ENCODE assay signal across 32 mouse cellular contexts in the genomic region with DNA sequence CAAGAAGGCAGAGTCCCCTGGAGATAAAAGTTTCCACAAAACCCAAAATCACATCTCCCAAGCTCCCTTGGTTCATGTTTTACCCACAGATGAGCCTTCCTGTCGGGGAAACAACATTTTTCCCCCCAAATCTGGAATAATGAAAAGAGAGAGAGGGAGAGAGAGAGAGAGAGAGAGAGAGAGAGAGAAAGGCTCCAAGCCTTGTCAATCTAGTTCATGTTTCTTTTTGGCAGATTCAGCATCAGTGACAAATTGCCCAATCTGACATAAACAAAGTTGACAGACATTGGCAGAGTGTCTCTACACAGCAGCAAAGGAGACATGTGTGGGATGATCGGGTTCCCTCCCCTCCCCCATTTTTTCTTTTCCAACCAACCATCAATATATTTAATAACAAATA. TPM values are rescaled to one million over a fixed set of nuclear protein-coding genes. Genes with fewer than 3 reads are reported as not detected.
DNase-seq lines count a peak whose midpoint lies in the region; ATAC-seq and TF ChIP-seq lines count a peak whose summit lies in the region.
"Had no signal": no experiment of that assay in that cellular context is flagged by ENCODE, and none has a peak within 500 bp of the region (broad histone marks: within the 10 kb centered on the region; RNA-seq: fewer than 3 reads in every experiment).

No protein-coding gene starts in this region.

- no peak for ATAC-seq in heart, embryonic 11.5 days (replicated peaks; ENCODE audit: insufficient number of reproducible peaks, low FRiP score, low TSS enrichment)
- ATAC-seq: forebrain, embryonic 16.5 days; hindbrain, embryonic 16.5 days; intestine, embryonic 15.5 days had no signal

- H3K36me3 ChIP-seq in heart, embryonic 11.5 days (ENCODE audit: control insufficient read depth, insufficient read depth, low read length): no peaks in the 10 kb centered on the region
- H3K36me3 ChIP-seq: embryonic facial prominence, embryonic 10.5 days; embryonic facial prominence, embryonic 13.5 days; forebrain, embryonic 12.5 days; heart, embryonic 12.5 days; heart, embryonic 15.5 days; hindbrain, embryonic 10.5 days; hindbrain, embryonic 13.5 days; intestine, embryonic 15.5 days had no signal

- DNase-seq in cerebellum, postnatal 10 days: peak; percentile 77 to 78
- no peak for DNase-seq in cerebellum, postnatal 36 days
- peak in 1 of 2 experiments; percentile 49 for DNase-seq in layer of hippocampus, adult 2 months (ENCODE audit: low spot score in 2 of 2)
- no peak for DNase-seq in layer of hippocampus, postnatal 25 days (ENCODE audit: extremely low spot score in 1 of 2, low spot score in 1 of 2)
- DNase-seq in 416B (ENCODE audit: low read depth): peak; percentile 52
- DNase-seq in Muller cell, postnatal 12 days (ENCODE audit: inconsistent ontology term): peak; percentile 53
- no peak for DNase-seq in c-Kit-positive CD71-positive TER-119-positive erythroid progenitor cells, embryonic 14.5 days (ENCODE audit: low spot score)
- DNase-seq: adrenal gland, adult 8-10 months; adrenal gland, postnatal 25 days; B cell, adult 2 months; cerebellum, adult 11-12 months; cerebellum, adult 8-10 months; cerebellum, postnatal 25 days; embryo, embryonic 11 days; gastrocnemius, adult 2 months; gastrocnemius, postnatal 14 days; heart, adult 11 months; heart, postnatal 10 days; heart, postnatal 36 days; kidney, adult 11 months had no signal

- peak overlapping the region; percentile 97; the same call in 1 of the 2 replicates for H3K27ac ChIP-seq in layer of hippocampus, adult 2 months
- no peak overlapping the region for H3K27ac ChIP-seq in heart, embryonic 11.5 days (ENCODE audit: low read depth, low read length)
- H3K27ac ChIP-seq: embryonic facial prominence, embryonic 10.5 days; embryonic facial prominence, embryonic 13.5 days; forebrain, embryonic 12.5 days; gastrocnemius, adult 2 months; heart, embryonic 15.5 days; hindbrain, embryonic 10.5 days; hindbrain, embryonic 13.5 days; intestine, embryonic 15.5 days had no signal

- no peak overlapping the region for H3K4me3 ChIP-seq in layer of hippocampus, adult 2 months
- H3K4me3 ChIP-seq in heart, embryonic 11.5 days (ENCODE audit: low read depth, low read length): no peak overlapping the region
- H3K4me3 ChIP-seq: embryonic facial prominence, embryonic 10.5 days; embryonic facial prominence, embryonic 13.5 days; erythroblast, embryonic 14.5 days; forebrain, embryonic 12.5 days; gastrocnemius, adult 2 months; heart, embryonic 12.5 days; heart, embryonic 15.5 days; hindbrain, embryonic 10.5 days; hindbrain, embryonic 13.5 days; intestine, embryonic 15.5 days had no signal

- H3K9me3 ChIP-seq in heart, embryonic 11.5 days (replicated peaks; ENCODE audit: control insufficient read depth, low read length): no peaks in the 10 kb centered on the region
- H3K9me3 ChIP-seq: embryonic facial prominence, embryonic 10.5 days; embryonic facial prominence, embryonic 13.5 days; forebrain, embryonic 12.5 days; heart, embryonic 12.5 days; heart, embryonic 15.5 days; hindbrain, embryonic 10.5 days; hindbrain, embryonic 13.5 days; intestine, embryonic 15.5 days had no signal

- peaks cover 2% of the 10 kb centered on the region; the same call in 1 of the 2 replicates for H3K27me3 ChIP-seq in heart, embryonic 11.5 days (ENCODE audit: control insufficient read depth, insufficient read depth, low read length)
- H3K27me3 ChIP-seq: embryonic facial prominence, embryonic 13.5 days; forebrain, embryonic 12.5 days; heart, embryonic 12.5 days; heart, embryonic 15.5 days; hindbrain, embryonic 13.5 days; intestine, embryonic 15.5 days had no signal

- H3K9ac ChIP-seq in heart, embryonic 11.5 days (ENCODE audit: low read depth, low read length): no peak overlapping the region
- H3K9ac ChIP-seq: embryonic facial prominence, embryonic 13.5 days; forebrain, embryonic 12.5 days; heart, embryonic 12.5 days; heart, embryonic 15.5 days; hindbrain, embryonic 13.5 days; intestine, embryonic 15.5 days had no signal

- no peak overlapping the region for H3K4me2 ChIP-seq in heart, embryonic 11.5 days
- H3K4me2 ChIP-seq: embryonic facial prominence, embryonic 13.5 days; forebrain, embryonic 12.5 days; heart, embryonic 12.5 days; heart, embryonic 15.5 days; hindbrain, embryonic 13.5 days; intestine, embryonic 15.5 days had no signal

- 60% methylated on average over 2 of the region's 2 CpGs for WGBS in heart, embryonic 11.5 days (ENCODE audit: insufficient replicate concordance)

- no peak for TF ChIP-seq CTCF in layer of hippocampus, adult 2 months (conservative IDR thresholded peaks at IDR 0.05)

- H3K4me1 ChIP-seq in heart, embryonic 11.5 days (ENCODE audit: control insufficient read depth, insufficient read depth, low read length): no peaks in the 10 kb centered on the region
- H3K4me1 ChIP-seq: embryonic facial prominence, embryonic 10.5 days; forebrain, embryonic 12.5 days; hindbrain, embryonic 10.5 days; hindbrain, embryonic 13.5 days; intestine, embryonic 15.5 days had no signal

RNA-seq across cellular contexts. Expression of gene Nup93, which starts 6.9 kb away (rescaled TPM):
- 10 to 100 TPM; 62.9 to 66.3 TPM for total RNA-seq in layer of hippocampus, adult 2 months (2021)
- total RNA-seq in layer of hippocampus, postnatal 25 days (2021): 10 to 100 TPM; 42.5 to 60.5 TPM
- 73.4 and 79.1 TPM in 2 replicates for polyA plus RNA-seq in heart, embryonic 11.5 days (2014; fragmentation: Nextera tagmentation; extraction: Ambion mirVana)

RNA-seq across cellular contexts. Expression of gene Mt1, which starts 28.6 kb away (rescaled TPM):
- 100 to 1,000 TPM; 636 to 650 TPM for total RNA-seq in layer of hippocampus, adult 2 months (2021)
- total RNA-seq in layer of hippocampus, postnatal 25 days (2021): 100 to 1,000 TPM; 584 to 804 TPM
- 270 and 395 TPM in 2 replicates for polyA plus RNA-seq in heart, embryonic 11.5 days (2014; fragmentation: Nextera tagmentation; extraction: Ambion mirVana)

RNA-seq across cellular contexts. Expression of gene Mt2, which starts 35.0 kb away (rescaled TPM):
- total RNA-seq in layer of hippocampus, adult 2 months (2021): 100 to 1,000 TPM; 545 to 546 TPM
- 100 to 1,000 TPM; 381 to 701 TPM for total RNA-seq in layer of hippocampus, postnatal 25 days (2021)
- polyA plus RNA-seq in heart, embryonic 11.5 days (2014; fragmentation: Nextera tagmentation; extraction: Ambion mirVana): 58.5 and 102 TPM in 2 replicates

RNA-seq across cellular contexts. Expression of gene Mt3, which starts 55.1 kb away (rescaled TPM):
- 1,000 to 10,000 TPM; 1,175 to 1,192 TPM for total RNA-seq in layer of hippocampus, adult 2 months (2021)
- 1,000 to 10,000 TPM; 1,168 to 1,277 TPM for total RNA-seq in layer of hippocampus, postnatal 25 days (2021)
- 22.7 TPM in 2 replicates for polyA plus RNA-seq in heart, embryonic 11.5 days (2014; fragmentation: Nextera tagmentation; extraction: Ambion mirVana)
- polyA plus RNA-seq: erythroblast, embryonic 14.5 days had no signal

Comparison
In these comparisons a context has a peak if more than half of its experiments do, and no peak if none do; other contexts are left out.
1. DNase-seq: peak in cerebellum, postnatal 10 days (2 of 2), 416B (single experiment) and Muller cell, postnatal 12 days (single experiment); none in cerebellum, postnatal 36 days (0 of 2), layer of hippocampus, postnatal 25 days (0 of 2) and c-Kit-positive CD71-positive TER-119-positive erythroid progenitor cells, embryonic 14.5 days (single experiment).